Mouse (Mus musculus): ENCODE results near the gene Smyd4. TPM values are rescaled to one million over a fixed set of nuclear protein-coding genes. Genes with fewer than 3 reads are reported as not detected.

Gene Smyd4
- total RNA-seq, 1 experiment = 28.3 TPM

- Histone ChIP-seq H3K4me3 (ENCODE audit: insufficient read depth in 1 of 2, low read depth in 1 of 2, low read length in 2 of 2, poor library complexity in 1 of 2, severe bottlenecking in 1 of 2) (no peak overlapping the region), H3K9ac (ENCODE audit: insufficient read depth, low read depth, low read length, poor library complexity, severe bottlenecking) (no peak overlapping the region), H3K9me3 (ENCODE audit: control insufficient read depth, insufficient read depth, low read depth, low read length) (no peaks in the 10 kb centered on the region), H3K27ac (ENCODE audit: insufficient read depth, low read depth, low read length, poor library complexity, severe bottlenecking) (no peak overlapping the region), H3K36me3 (ENCODE audit: control insufficient read depth, insufficient read depth, low read length, poor library complexity, severe bottlenecking) (peaks cover 13% of the 10 kb centered on the region), H3K4me1 (ENCODE audit: control insufficient read depth in 2 of 2, insufficient read depth in 2 of 2, low read length in 2 of 2, poor library complexity in 1 of 2) (peaks cover 4 to 8% of the 10 kb centered on the region in 2 experiments; a peak in 2 of 4 replicates)
- in situ Hi-C loops (cut with MboI; ENCODE audit: low sequenced_read_pairs in 2 of 2, unreplicated experiment in 2 of 2) = no loop called here
- no peak for TF ChIP-seq ZNF384 (IDR thresholded peaks at IDR 0.05; ENCODE audit: low read depth, low read length)
- TF ChIP-seq MAFK (IDR thresholded peaks at IDR 0.05; ENCODE audit: insufficient read depth, low read depth, low read length) = no peak
- no peak for TF ChIP-seq HCFC1 (IDR thresholded peaks at IDR 0.05; ENCODE audit: borderline replicate concordance, insufficient read depth, low read length)
- TF ChIP-seq CHD2 (IDR thresholded peaks at IDR 0.05; ENCODE audit: low read depth, low read length) = no peak
- no peak for TF ChIP-seq ZC3H11A (IDR thresholded peaks at IDR 0.05; ENCODE audit: borderline replicate concordance, low read depth, low read length)
- DNase-seq (ENCODE audit: low read depth, low spot score) = no peak
Measured at GRCm38 (mm10) chr11:75344716-75345115, 3.5 kb upstream of the Smyd4 start.

- H3K4me3 ChIP-seq (ENCODE audit: insufficient read depth in 1 of 2, low read depth in 1 of 2, low read length in 2 of 2, poor library complexity in 1 of 2, severe bottlenecking in 1 of 2) = peak overlapping the region; percentile 85 to 96; a peak in 2 of 4 replicates
- TF ChIP-seq CHD2 (IDR thresholded peaks at IDR 0.05; ENCODE audit: low read depth, low read length) (no peak), ZC3H11A (IDR thresholded peaks at IDR 0.05; ENCODE audit: borderline replicate concordance, low read depth, low read length) (no peak), HCFC1 (IDR thresholded peaks at IDR 0.05; ENCODE audit: borderline replicate concordance, insufficient read depth, low read length) (no peak), MAFK (IDR thresholded peaks at IDR 0.05; ENCODE audit: insufficient read depth, low read depth, low read length) (no peak), ZNF384 (IDR thresholded peaks at IDR 0.05; ENCODE audit: low read depth, low read length) (no peak)
- in situ Hi-C loops (cut with MboI; ENCODE audit: low sequenced_read_pairs in 2 of 2, unreplicated experiment in 2 of 2) = no loop called here
- H3K36me3 ChIP-seq (ENCODE audit: control insufficient read depth, insufficient read depth, low read length, poor library complexity, severe bottlenecking) = no peaks in the 10 kb centered on the region; the same call in none of the 2 replicates
- no peak overlapping the region for H3K27ac ChIP-seq (ENCODE audit: insufficient read depth, low read depth, low read length, poor library complexity, severe bottlenecking)
- H3K9me3 ChIP-seq (ENCODE audit: control insufficient read depth, insufficient read depth, low read depth, low read length) = no peaks in the 10 kb centered on the region
- no peak for DNase-seq (ENCODE audit: low read depth, low spot score)
- peaks cover 9 to 10% of the 10 kb centered on the region in 2 experiments; a peak in 2 of 4 replicates for H3K4me1 ChIP-seq (ENCODE audit: control insufficient read depth in 2 of 2, insufficient read depth in 2 of 2, low read length in 2 of 2, poor library complexity in 1 of 2)
- no peak overlapping the region; the same call in 1 of the 2 replicates for H3K9ac ChIP-seq (ENCODE audit: insufficient read depth, low read depth, low read length, poor library complexity, severe bottlenecking)
Measured at GRCm38 (mm10) chr11:75346556-75347187, 1.6 kb upstream of the Smyd4 start.

DNA sequence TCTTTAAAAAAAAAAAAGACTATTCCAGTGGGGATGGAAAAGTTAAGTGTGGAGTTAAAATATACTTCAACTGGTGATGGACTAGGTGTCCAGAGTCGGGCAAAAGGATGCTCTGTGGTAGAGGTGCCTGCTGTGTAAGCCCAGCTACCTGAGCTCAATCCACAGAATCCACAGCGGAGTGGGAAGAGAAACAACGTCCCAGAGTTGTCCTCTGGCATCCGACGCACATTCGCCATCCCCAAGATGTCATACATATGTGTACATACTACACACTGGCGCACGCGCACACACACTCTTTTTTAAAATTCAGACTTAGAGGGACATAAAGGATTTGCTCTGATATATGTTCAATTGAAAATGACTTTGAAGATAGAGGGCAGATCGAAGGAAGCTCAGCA is 1.0 kb upstream of the Smyd4 start:
- peak overlapping the region; percentile 85 to 96 for H3K4me3 ChIP-seq (ENCODE audit: insufficient read depth in 1 of 2, low read depth in 1 of 2, low read length in 2 of 2, poor library complexity in 1 of 2, severe bottlenecking in 1 of 2)
- H3K27ac ChIP-seq (ENCODE audit: insufficient read depth, low read depth, low read length, poor library complexity, severe bottlenecking) = no peak overlapping the region
- H3K36me3 ChIP-seq (ENCODE audit: control insufficient read depth, insufficient read depth, low read length, poor library complexity, severe bottlenecking) = no peaks in the 10 kb centered on the region; the same call in 1 of the 2 replicates
- H3K4me1 ChIP-seq (ENCODE audit: control insufficient read depth in 2 of 2, insufficient read depth in 2 of 2, low read length in 2 of 2, poor library complexity in 1 of 2) = peaks cover 9 to 12% of the 10 kb centered on the region in 2 experiments; a peak in 2 of 4 replicates
- DNase-seq (ENCODE audit: low read depth, low spot score) = no peak
- in situ Hi-C loops (cut with MboI; ENCODE audit: low sequenced_read_pairs in 2 of 2, unreplicated experiment in 2 of 2) = no loop called here
- TF ChIP-seq CHD2 (IDR thresholded peaks at IDR 0.05; ENCODE audit: low read depth, low read length) (no peak), HCFC1 (IDR thresholded peaks at IDR 0.05; ENCODE audit: borderline replicate concordance, insufficient read depth, low read length) (no peak), MAFK (IDR thresholded peaks at IDR 0.05; ENCODE audit: insufficient read depth, low read depth, low read length) (no peak), ZC3H11A (IDR thresholded peaks at IDR 0.05; ENCODE audit: borderline replicate concordance, low read depth, low read length) (no peak), ZNF384 (IDR thresholded peaks at IDR 0.05; ENCODE audit: low read depth, low read length) (no peak)
- peak overlapping the region; percentile 90 for H3K9ac ChIP-seq (ENCODE audit: insufficient read depth, low read depth, low read length, poor library complexity, severe bottlenecking)
- H3K9me3 ChIP-seq (ENCODE audit: control insufficient read depth, insufficient read depth, low read depth, low read length) = no peaks in the 10 kb centered on the region

GRCm38 (mm10) chr11:75347596-75347995 is 637 bp upstream of the Smyd4 start:
- H3K27ac ChIP-seq (ENCODE audit: insufficient read depth, low read depth, low read length, poor library complexity, severe bottlenecking) = no peak overlapping the region
- in situ Hi-C loops (cut with MboI; ENCODE audit: low sequenced_read_pairs in 2 of 2, unreplicated experiment in 2 of 2) = no loop called here
- H3K9me3 ChIP-seq (ENCODE audit: control insufficient read depth, insufficient read depth, low read depth, low read length) = no peaks in the 10 kb centered on the region
- TF ChIP-seq MAFK (IDR thresholded peaks at IDR 0.05; ENCODE audit: insufficient read depth, low read depth, low read length) = no peak
- no peak for TF ChIP-seq CHD2 (IDR thresholded peaks at IDR 0.05; ENCODE audit: low read depth, low read length)
- no peak for TF ChIP-seq ZNF384 (IDR thresholded peaks at IDR 0.05; ENCODE audit: low read depth, low read length)
- TF ChIP-seq HCFC1 (IDR thresholded peaks at IDR 0.05; ENCODE audit: borderline replicate concordance, insufficient read depth, low read length) = no peak
- DNase-seq (ENCODE audit: low read depth, low spot score) = no peak
- no peaks in the 10 kb centered on the region; the same call in 1 of the 2 replicates for H3K36me3 ChIP-seq (ENCODE audit: control insufficient read depth, insufficient read depth, low read length, poor library complexity, severe bottlenecking)
- peak overlapping the region; percentile 85 to 96 for H3K4me3 ChIP-seq (ENCODE audit: insufficient read depth in 1 of 2, low read depth in 1 of 2, low read length in 2 of 2, poor library complexity in 1 of 2, severe bottlenecking in 1 of 2)
- peak overlapping the region; percentile 90 for H3K9ac ChIP-seq (ENCODE audit: insufficient read depth, low read depth, low read length, poor library complexity, severe bottlenecking)
- peaks cover 9 to 12% of the 10 kb centered on the region in 2 experiments; a peak in 2 of 4 replicates for H3K4me1 ChIP-seq (ENCODE audit: control insufficient read depth in 2 of 2, insufficient read depth in 2 of 2, low read length in 2 of 2, poor library complexity in 1 of 2)

All from ES-E14 (cell line).